Mouse (Mus musculus) layer of hippocampus, postnatal 36 days (tissue): Measurements from ENCODE around the gene Gdpd2. TPM values are rescaled to one million over a fixed set of nuclear protein-coding genes. Genes with fewer than 3 reads are reported as not detected.

Experiments used
- DNase-seq, 2 experiments: peaks; one replicate each; pipeline ENCODE4 v3.0.0; 2022
- total RNA-seq, 2 experiments: library from RNA; stranded (reverse); gene quantifications; 2 replicates each; pipeline ENCODE4 v1.2.3; 2021

Gdpd2 gene
- total RNA-seq, 2 experiments from 2014 or later, result 10.8 to 12.2 TPM

DNA sequence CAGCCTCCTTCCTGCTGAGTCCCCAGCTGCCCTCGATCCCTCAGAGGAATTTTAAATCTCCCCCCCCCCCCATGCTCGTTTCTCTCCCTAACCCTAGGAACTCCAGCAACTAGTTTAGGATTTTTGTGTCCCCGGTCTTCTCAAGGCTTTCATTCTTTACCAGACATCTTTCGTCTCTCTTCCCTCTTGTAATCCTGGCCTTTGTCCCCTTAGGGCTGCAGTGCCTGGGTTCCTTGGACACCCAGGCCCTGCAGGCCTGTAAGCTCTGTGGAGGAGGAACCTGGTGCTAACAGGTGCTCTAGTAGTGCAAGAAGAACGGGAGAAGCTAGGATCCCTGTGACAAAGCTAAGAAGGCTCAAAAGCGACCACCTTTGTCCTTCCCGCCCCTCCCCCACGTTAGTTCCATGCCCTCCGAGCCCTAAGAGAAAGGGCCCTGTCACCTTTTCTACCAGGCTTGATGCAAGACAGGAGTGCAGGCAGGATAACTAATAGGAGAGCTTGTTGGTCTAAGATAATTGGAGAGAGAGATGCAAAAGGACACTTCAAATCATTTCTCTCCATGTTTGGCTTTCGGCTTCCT lies 48.1 kb downstream of the Gdpd2 start:
- no peak for DNase-seq

GRCm38 (mm10) chrX:100778397-100778796 lies 48.7 kb downstream of the Gdpd2 start:
- DNase-seq, result no peak

Other genes with a start within 250 kb of the Gdpd2 start
- gene Igbp1, start 235.6 kb upstream of the Gdpd2 start, total RNA-seq, result 10 to 100 TPM; 35.7 to 36.4 TPM
- gene Dgat2l6, start 205.0 kb upstream of the Gdpd2 start, total RNA-seq, result under 1 TPM; 0.20 to 0.61 TPM
- gene Awat1, start 157.6 kb upstream of the Gdpd2 start, total RNA-seq, result not detected
- gene P2ry4, start 135.0 kb upstream of the Gdpd2 start, total RNA-seq, result under 1 TPM in 1 of 2 experiments, not detected in 1; 0.07 TPM
- under 1 TPM; 0.35 to 0.50 TPM for gene Arr3, start 124.4 kb upstream of the Gdpd2 start, total RNA-seq
- gene Kif4, start 104.1 kb upstream of the Gdpd2 start, total RNA-seq, result under 1 TPM; 0.52 to 0.73 TPM
- 10 to 100 TPM; 44.2 to 44.7 TPM for gene Pdzd11, start 103.3 kb upstream of the Gdpd2 start, total RNA-seq
- gene Dlg3, start 37.8 kb downstream of the Gdpd2 start, total RNA-seq, result 100 to 1,000 TPM; 153 to 154 TPM